Mouse (Mus musculus) embryo, embryonic 9.5 days (tissue): ENCODE data around the gene Prrg4.
"Not testable (repeated sequence)": the region's sequence is repeated elsewhere in the genome, so short reads cannot be mapped to it uniquely, and the experiment has no call there.

Source experiments
- DNase-seq: peaks from one replicate; pipeline ENCODE4 v3.0.0-alpha.2; 2017; ENCODE audit errors: extremely low spot score

Prrg4 gene

DNA sequence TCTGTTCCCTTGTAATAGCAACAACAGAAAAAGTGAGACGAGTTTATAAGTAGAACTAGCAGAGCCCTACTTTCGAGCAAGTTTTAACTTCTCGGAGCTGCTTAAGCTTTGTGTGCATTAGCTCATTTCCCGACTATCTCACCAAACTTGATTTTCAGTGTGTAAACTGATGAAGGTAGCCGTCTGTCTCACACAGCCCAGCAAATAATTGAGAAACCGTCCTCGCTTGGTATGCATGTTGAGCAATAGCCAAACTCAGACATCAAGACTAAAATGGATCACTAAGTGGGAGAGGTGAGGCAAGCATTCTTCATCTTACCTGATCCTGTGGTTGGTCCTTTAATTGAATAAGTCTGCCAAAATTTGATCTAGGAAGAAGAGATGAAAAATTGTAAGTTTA is 7.9 kb downstream of the Prrg4 start:
- no peak for DNase-seq

DNA sequence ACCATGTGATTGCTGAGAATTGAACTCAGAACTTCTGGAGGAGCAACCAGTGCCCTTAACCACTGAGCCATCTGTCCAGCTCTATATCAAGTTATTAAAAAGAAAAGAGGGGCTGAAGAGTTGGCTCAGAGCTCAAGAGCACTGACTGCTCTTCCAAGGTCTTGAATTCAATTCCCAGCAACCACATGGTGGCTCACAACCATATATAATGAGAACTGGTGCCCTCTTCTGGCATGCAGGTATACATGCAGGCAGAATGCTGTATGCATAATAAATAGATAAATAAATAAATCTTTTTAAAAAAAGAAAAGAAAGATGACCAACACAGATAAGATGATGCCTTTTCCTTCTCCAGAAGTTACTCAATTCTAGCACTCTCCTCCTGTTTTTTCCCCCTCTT is 8.7 kb downstream of the Prrg4 start:
- no peak for DNase-seq

DNA sequence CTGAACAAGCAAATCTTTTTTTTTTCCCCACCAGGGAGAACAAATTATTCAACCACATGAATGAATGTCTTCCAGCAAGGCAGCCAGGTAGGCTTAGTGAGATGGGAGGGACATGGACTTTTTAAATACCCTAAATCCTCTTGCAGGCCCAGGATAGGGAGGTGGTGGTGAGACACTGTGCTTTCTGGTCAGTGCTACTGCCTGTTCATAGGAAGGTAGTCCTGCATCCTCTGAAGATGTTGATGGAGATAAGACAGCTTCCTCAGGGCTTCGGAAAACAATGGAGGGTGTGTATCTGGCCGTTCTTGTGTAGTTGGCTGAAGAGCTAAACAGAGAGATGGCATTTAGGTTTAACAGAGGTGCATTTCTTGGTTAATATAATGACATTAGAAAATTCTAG is 17.2 kb downstream of the Prrg4 start:
- no peak for DNase-seq

DNA sequence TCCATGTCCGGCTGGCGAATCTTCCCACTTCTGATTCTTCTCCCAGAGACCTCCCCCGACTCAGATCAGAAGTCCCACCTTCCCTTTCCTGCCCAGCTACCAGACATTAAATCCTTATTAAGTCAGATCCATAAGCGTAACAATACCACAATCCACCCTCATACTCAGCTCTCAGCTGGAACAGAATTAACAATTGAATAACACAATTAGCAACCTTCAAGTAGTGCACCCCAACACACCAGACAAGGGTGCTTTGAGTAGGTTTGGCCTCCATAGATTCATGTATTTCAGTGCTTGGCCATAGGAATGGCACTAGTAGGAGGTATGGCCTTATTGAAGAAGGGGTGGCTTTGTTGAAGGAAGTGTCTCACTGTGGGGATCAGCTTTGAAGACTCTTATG is 23.5 kb downstream of the Prrg4 start:
- no peak for DNase-seq

DNA sequence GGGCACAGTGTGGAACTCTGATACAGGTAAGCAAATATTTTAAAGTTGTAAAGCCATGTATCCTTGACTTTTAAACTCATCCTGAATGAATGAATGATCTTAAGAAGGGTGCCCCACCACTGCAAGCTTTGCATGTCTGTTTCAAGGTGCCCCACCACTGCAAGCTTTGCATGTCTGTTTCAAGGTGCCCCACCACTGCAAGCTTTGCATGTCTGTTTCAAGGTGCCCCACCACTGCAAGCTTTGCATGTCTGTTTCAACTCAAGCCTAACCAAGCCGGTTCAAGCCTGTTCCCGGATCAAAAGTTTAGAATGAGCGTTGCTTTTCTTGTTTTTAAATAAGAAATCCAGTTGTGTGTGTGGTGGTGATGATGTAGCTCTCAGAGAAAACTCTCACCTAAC is 30.9 kb downstream of the Prrg4 start:
- DNase-seq, result not testable (repeated sequence)

DNA sequence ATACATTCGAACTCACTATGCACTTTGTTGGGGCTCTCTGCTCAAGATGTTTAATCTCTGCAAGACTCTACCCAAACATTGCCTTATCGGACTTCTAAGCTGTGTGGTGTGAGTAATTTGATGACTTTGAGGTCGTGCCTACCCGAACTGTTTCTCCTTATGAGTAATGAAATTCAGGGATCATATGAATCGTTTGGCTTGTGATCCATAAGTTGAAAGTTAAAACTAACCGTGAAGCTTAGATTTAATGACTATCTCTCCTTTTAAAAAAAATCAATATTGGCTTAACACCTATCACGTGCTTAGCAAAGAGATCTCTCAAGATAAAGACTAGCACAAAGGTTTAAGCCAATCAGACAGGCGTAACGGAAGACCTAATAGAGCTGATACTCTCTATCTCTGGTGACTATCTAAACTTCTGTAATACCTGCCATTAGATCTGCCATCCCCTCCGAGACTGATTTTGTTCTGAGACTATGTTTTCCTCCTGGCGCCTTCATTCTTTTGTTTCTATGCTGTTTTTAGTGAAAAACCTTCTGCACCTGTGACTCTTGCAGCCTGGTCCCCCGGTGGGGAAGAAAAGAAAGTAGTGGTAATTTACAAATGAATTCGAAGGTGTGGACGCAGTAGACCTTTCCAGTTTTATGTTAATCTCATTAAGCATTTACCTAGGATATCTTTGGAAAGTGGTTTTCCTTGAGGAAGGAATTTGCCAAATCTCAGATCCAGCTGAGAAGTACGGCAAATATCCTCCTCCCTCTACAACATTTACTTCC is 31.9 kb downstream of the Prrg4 start:
- peak; percentile 33 for DNase-seq

DNA sequence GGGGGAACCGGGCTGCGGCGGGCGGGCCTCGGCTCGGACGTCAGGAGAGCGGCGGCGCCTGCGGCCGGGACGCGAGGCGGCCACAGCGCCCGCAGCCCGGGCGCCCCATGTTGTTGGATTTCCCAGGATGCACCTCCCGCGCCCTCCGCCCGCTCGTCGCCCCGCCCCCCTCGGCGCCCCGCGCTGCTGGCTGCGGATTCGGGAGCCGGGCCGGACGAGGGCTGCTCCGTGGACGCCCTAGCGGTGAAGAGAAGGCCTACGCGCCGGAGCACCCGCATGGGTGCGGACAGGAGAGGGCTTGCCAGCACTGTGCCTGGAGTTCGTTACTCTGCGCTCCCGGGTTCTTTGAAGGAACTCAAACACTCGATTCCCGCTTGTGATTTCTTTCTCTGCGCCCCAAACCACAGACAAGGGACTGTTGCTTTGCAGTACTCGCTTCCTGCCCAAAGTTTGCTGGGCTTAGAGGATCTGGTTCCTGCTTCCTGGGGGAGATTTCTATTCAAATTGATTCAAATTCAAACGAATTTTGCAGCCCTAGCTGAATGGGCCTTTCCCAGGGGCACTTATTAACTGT is 32.7 kb downstream of the Prrg4 start:
- peak; percentile 95 for DNase-seq

DNA sequence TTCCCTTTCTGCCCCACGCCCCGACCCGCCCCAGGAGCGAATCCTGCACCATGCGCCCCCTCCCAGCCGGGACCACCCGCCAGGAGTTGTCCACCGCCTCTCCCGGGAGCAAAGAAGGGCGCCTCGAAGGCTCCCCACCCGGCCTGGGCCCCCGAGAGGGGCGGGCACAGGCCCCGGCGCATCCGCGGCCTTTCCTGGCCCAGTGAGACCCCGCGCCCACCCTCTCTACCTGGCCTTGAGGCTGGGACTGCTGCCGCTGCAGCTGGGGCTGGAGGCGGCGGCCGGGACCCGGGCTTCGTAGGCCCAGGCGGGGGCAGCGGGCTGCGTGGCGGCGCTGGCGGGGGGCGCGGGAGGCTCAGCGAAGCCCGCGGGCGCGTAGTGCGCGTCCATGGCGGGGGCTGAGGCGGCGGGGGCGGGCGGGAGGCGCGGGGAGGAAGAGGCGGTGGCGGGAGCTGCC is 33.3 kb downstream of the Prrg4 start, which contains the start of gene Qser1:
Qser1 (minus strand) TSS at position 390 of the 457 bp plus-strand sequence.
- no peak for DNase-seq

DNA sequence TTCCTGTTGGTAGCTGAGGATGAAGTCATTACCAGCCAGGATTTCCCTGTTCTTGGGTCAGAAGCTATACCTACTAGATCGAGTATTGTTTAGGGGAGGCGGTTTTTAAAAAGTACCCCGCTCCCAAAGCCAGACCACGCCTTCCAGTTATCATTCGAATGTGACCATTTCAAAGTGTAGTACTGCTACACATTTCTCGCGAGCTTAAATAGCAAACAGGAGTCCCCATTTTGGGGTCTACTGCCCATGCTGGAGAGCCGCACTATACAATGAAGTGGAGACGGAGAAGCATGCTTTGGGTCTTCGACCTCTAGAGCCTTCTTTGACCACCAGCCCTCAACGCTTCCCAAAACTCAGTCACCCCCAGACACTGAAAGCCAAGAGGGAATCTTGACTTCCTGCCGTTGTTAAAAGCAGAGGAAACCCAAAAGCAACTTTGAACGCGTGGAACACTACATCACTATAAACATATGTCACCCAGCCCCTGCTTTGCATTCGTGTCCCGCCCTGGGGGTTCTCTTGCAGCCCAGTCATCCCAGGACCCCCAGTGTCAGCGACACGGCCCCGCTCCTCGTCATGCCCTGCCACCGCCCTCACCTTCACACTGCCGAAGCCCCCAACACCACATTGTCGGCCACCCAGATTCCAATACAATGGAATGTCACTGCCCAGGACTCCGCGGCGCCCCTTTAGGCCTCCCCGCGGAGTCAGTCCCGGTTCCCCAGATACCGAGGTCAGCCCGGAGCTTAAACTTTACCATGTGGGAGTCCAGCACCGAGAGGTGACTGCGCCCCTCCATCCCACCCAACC is 33.9 kb downstream of the Prrg4 start:
- DNase-seq, result peak; percentile 77

DNA sequence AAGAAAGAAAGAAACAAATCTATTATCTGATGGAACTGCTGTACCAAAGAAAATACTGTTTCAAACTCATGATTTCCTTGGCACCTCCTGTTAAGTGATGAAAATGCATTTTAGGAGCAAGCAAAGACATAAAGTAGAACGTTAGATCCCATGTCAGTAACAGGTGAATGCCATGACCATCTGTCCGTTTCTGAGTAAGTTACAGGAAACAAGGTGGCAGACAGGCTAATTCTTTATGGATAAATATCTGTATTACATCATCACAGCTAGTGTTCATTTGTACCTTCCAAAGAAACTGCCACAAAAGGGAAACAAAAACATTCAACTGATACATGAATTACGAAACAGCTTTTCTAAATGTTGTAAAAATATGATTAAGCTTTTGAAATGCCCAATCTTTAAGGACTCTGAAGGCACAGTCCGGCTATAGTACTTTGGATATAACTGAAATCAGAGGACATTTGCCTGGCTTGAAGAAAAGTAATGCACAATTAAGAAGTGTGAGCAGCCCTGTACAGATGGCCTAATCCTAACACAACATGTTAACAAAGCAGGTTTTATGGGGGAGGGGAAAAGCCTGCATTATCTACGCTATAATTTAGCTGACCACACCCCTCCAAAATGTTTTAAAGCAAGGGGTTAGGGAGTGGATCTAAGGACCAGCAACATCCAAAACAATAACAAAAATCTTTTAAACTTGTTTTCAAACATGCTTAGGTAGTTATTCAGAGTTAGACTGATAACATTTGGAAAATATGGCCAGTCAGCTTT is 35.3 kb downstream of the Prrg4 start:
- DNase-seq, result no peak

DNA sequence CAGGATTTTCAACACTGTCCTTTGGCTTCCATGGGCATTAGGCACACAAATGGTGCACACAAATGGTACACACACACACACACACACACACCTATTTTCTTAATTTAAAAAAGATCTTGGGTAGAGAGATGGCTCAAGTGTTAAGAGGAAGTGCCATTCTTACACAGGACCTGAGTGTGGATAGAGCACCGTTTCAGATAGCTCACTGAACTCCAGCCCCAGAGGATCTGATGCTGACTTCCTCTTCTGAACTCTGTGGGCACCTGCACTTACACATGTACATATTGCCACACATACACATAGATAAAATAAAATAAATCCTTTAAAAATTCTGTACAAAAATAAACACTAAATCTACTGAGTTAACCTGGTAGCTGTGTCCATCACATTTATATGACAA is 44.2 kb downstream of the Prrg4 start:
- no peak for DNase-seq
